Mouse (Mus musculus) ES-E14 (cell line): Measurements from ENCODE around the gene Mrpl35. TPM values are rescaled to one million over a fixed set of nuclear protein-coding genes. Genes with fewer than 3 reads are reported as not detected.

Experiments
- DNase-seq: peaks from one replicate; pipeline ENCODE4 v3.0.0-alpha.2; 2013; ENCODE audit warnings: low read depth, low spot score
- H3K27ac ChIP-seq: 2 replicates; pipeline ENCODE4 v1.5.1; 2012; ENCODE audit warnings: low read depth, mild to moderate bottlenecking, low read length, moderate library complexity, mixed read lengths; ENCODE audit not compliant: poor library complexity, insufficient read depth, severe bottlenecking
- H3K36me3 ChIP-seq: 2 replicates; pipeline ENCODE4 v1.6.1; 2012; ENCODE audit warnings: mild to moderate bottlenecking, low read length, moderate library complexity, mixed read lengths; ENCODE audit not compliant: control insufficient read depth, poor library complexity, insufficient read depth, severe bottlenecking
- H3K4me1 ChIP-seq, 2 experiments: fragments of 150-350 bp in 1 of 2; sonication (generic) in 1 of 2; 2 replicates each; pipeline ENCODE4 v1.6.1; 2012; ENCODE audit warnings: low read length in 2 of 2, mild to moderate bottlenecking in 1 of 2, mixed read lengths in 1 of 2; ENCODE audit not compliant: control insufficient read depth in 2 of 2, insufficient read depth in 2 of 2, poor library complexity in 1 of 2
- H3K4me3 ChIP-seq, 2 experiments: fragments of 150-350 bp in 1 of 2; sonication (generic) in 1 of 2; 2 replicates each; pipeline ENCODE4 v1.5.1; 2012; ENCODE audit warnings: low read length in 2 of 2, low read depth in 1 of 2, mild to moderate bottlenecking in 1 of 2, mixed read lengths in 1 of 2; ENCODE audit not compliant: insufficient read depth in 1 of 2, poor library complexity in 1 of 2, severe bottlenecking in 1 of 2
- H3K9ac ChIP-seq: 2 replicates; pipeline ENCODE4 v1.6.1; 2012; ENCODE audit warnings: low read depth, mild to moderate bottlenecking, low read length, mixed read lengths; ENCODE audit not compliant: poor library complexity, insufficient read depth, severe bottlenecking
- H3K9me3 ChIP-seq: fragments of 150-350 bp; sonication (generic); 2 replicates; pipeline ENCODE4 v1.6.1; 2012; ENCODE audit warnings: low read depth, mild to moderate bottlenecking, low read length; ENCODE audit not compliant: control insufficient read depth, insufficient read depth
- CHD2 ChIP-seq: IDR thresholded peaks from 2 replicates; pipeline ENCODE4 v1.6.1; 2014; ENCODE audit warnings: mild to moderate bottlenecking, low read depth, low read length, inconsistent platforms
- HCFC1 ChIP-seq: IDR thresholded peaks from 2 replicates; pipeline ENCODE4 v1.6.1; 2012; ENCODE audit warnings: low read length, inconsistent platforms, borderline replicate concordance; ENCODE audit not compliant: insufficient read depth
- MAFK ChIP-seq: IDR thresholded peaks from 2 replicates; pipeline ENCODE4 v1.6.1; 2014; ENCODE audit warnings: mild to moderate bottlenecking, low read depth, low read length, inconsistent platforms; ENCODE audit not compliant: insufficient read depth
- ZC3H11A ChIP-seq: IDR thresholded peaks from 2 replicates; pipeline ENCODE4 v1.6.1; 2012; ENCODE audit warnings: low read depth, mild to moderate bottlenecking, inconsistent platforms, low read length, borderline replicate concordance
- ZNF384 ChIP-seq: IDR thresholded peaks from 2 replicates; pipeline ENCODE4 v1.6.1; 2012; ENCODE audit warnings: low read depth, low read length, inconsistent platforms
- in situ Hi-C, 2 experiments: fragments of 600-800 bp; cut with MboI; formaldehyde crosslinking; loops; one replicate each; pipeline ENCODE4 v1.15.1; 2025; ENCODE audit warnings: low sequenced_read_pairs in 2 of 2, inconsistent platforms in 1 of 2; ENCODE audit not compliant: unreplicated experiment in 2 of 2
- total RNA-seq: library from RNA; depleted of rRNA; stranded (reverse); fragments of 300-350 nt; gene quantifications from 2 replicates; pipeline ENCODE4 v1.2.3, GENCODE M21; 2012

Gene Mrpl35
- total RNA-seq, 1 experiment: 34.0 TPM

GRCm38 (mm10) chr6:71830690-71831580 is 4.2 kb upstream of the Mrpl35 start, which contains the start of gene Immt:
Gene Immt, plus strand, starts transcription at chr6:71831331.
- Histone ChIP-seq H3K4me3 (peak within 1 kb of the TSS; percentile 87 to 96), H3K9ac (peak within 1 kb of the TSS; percentile 98), H3K36me3 (no peaks in the 10 kb centered on the region), H3K4me1 (peaks cover 0 to 5% of the 10 kb centered on the region in 2 experiments; a peak in 2 of 4 replicates), H3K27ac (peak within 1 kb of the TSS; percentile 95), H3K9me3 (no peaks in the 10 kb centered on the region)
- TF ChIP-seq MAFK (0 out of 2 replicates have a peak, but pooled peaks have one; percentile 9), CHD2 (peak; percentile 83), HCFC1 (peak; percentile 74; the same call in 1 of the 2 replicates), ZC3H11A (no peak), ZNF384 (peak; percentile 98)
- in situ Hi-C loops: no loop called here
- DNase-seq: peak; percentile 89

- Histone ChIP-seq H3K9me3 (no peaks in the 10 kb centered on the region), H3K36me3 (no peaks in the 10 kb centered on the region), H3K9ac (no peak overlapping the region), H3K4me1 (peaks cover 0 to 5% of the 10 kb centered on the region in 2 experiments; a peak in 2 of 4 replicates), H3K27ac (no peak overlapping the region), H3K4me3 (peak overlapping the region; percentile 12 to 87; a peak in 2 of 4 replicates)
- DNase-seq: no peak
- in situ Hi-C loops: no loop called here
- TF ChIP-seq ZC3H11A (no peak), ZNF384 (no peak), HCFC1 (no peak), CHD2 (no peak)
Observed at GRCm38 (mm10) chr6:71829768-71830167, 3.0 kb upstream of the Mrpl35 start.

GRCm38 (mm10) chr6:71823961-71824360 is 2.8 kb downstream of the Mrpl35 start:
- Histone ChIP-seq H3K9ac (no peak overlapping the region), H3K27ac (no peak overlapping the region), H3K36me3 (no peaks in the 10 kb centered on the region), H3K4me1 (no peaks in the 10 kb centered on the region), H3K4me3 (peak overlapping the region; percentile 2 to 98; a peak in 3 of 4 replicates), H3K9me3 (no peaks in the 10 kb centered on the region)
- no peak for DNase-seq
- in situ Hi-C loops: no loop called here
- TF ChIP-seq ZNF384 (no peak), HCFC1 (no peak), MAFK (no peak), ZC3H11A (no peak), CHD2 (no peak)

- Histone ChIP-seq H3K9me3 (no peaks in the 10 kb centered on the region), H3K4me1 (no peaks in the 10 kb centered on the region), H3K27ac (no peak overlapping the region), H3K36me3 (no peaks in the 10 kb centered on the region), H3K9ac (peak overlapping the region; percentile 78), H3K4me3 (peak overlapping the region; percentile 93 to 98)
- TF ChIP-seq CHD2: no peak
- TF ChIP-seq HCFC1: peak; percentile 76
- TF ChIP-seq ZC3H11A: no peak
- no peak for TF ChIP-seq ZNF384
- TF ChIP-seq MAFK: no peak
- peak; percentile 84 for DNase-seq
- in situ Hi-C loops: no loop called here
Observed at GRCm38 (mm10) chr6:71823488-71823887, 3.3 kb downstream of the Mrpl35 start.

GRCm38 (mm10) chr6:71823085-71823484 is 3.7 kb downstream of the Mrpl35 start:
- H3K9ac ChIP-seq: peak overlapping the region; percentile 78
- DNase-seq: no peak
- H3K4me1 ChIP-seq: no peaks in the 10 kb centered on the region
- TF ChIP-seq ZC3H11A (no peak), ZNF384 (no peak), HCFC1 (no peak), CHD2 (no peak), MAFK (no peak)
- in situ Hi-C loops: no loop called here
- H3K27ac ChIP-seq: no peak overlapping the region
- H3K9me3 ChIP-seq: no peaks in the 10 kb centered on the region
- peak overlapping the region; percentile 93 to 98 for H3K4me3 ChIP-seq
- H3K36me3 ChIP-seq: 0 out of 2 replicates have a peak, but pooled peaks cover 2% of the 10 kb centered on the region
